Mouse (Mus musculus) frontal cortex, adult 2 months (tissue): ENCODE measurements around the gene Pkhd1. TPM values are rescaled to one million over a fixed set of nuclear protein-coding genes. Genes with fewer than 3 reads are reported as not detected.
"Not testable (repeated sequence)": the region's sequence is repeated elsewhere in the genome, so short reads cannot be mapped to it uniquely, and the experiment has no call there.

Experiments used
- DNase-seq, 2 experiments: peaks; one replicate each; pipeline ENCODE4 v3.0.0; 2022; ENCODE audit warnings: low spot score in 1 of 2; ENCODE audit errors: extremely low spot score in 1 of 2
- polyA plus RNA-seq: library from polyadenylated mRNA; depleted of rRNA; stranded (reverse); fragments of >200 nt; gene quantifications from 2 replicates; pipeline ENCODE4 v1.2.3, GENCODE M21; 2012

The Pkhd1 gene
- polyA plus RNA-seq, 1 experiment, result 0.02 TPM

DNA sequence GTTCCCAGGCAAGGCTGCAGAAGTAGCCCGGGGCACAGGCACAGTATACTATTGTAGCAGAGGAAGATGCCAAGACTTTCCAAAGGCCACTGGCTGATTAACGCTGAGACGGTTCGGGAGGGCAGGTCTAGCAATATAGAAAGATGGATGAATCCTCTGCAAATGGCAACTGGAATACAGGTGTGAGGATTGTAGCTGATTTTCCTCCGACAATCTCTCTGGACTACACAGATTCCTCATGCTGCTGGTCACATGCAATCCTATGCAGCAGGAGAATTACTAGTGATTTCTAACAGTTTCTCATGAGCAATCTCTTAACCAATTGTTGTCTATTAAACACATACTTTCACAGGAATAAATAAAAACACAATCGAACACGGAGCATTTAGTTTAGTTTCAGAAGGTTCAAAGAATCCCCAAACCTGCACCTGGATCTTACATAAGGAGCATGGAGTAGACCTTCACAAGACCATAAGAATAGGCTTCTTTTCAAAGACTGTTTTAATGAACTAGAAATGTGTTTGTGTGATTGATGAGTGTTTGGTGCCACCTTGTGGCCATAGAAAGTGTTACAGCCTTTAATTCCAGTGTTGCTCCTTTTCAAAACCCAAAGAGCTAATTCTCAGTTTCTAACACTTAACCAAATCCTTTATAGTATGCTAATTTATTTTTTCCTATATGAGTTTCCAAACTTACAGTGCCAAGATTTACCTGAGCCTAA is 104.3 kb downstream of the Pkhd1 start:
- DNase-seq, result peak; percentile 20 to 85

DNA sequence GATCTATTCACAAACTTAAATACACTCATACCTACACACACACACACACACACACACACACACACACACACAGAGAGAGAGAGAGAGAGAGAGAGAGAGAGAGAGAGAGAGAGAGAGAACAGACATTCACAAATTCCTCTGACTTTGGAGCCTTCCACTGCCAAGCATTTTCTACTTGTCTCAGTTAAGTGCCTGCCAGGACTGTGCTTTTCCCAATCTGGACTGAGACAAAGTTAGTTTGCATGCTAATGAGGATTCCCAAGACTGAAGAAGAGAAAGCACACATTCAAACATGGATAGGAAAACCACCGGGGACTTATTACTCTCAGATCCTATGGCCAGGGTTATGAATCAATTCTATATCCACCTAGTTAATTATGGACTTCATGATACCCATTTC is 118.9 kb downstream of the Pkhd1 start:
- DNase-seq, result peak in 1 of 2 experiments; percentile 9

DNA sequence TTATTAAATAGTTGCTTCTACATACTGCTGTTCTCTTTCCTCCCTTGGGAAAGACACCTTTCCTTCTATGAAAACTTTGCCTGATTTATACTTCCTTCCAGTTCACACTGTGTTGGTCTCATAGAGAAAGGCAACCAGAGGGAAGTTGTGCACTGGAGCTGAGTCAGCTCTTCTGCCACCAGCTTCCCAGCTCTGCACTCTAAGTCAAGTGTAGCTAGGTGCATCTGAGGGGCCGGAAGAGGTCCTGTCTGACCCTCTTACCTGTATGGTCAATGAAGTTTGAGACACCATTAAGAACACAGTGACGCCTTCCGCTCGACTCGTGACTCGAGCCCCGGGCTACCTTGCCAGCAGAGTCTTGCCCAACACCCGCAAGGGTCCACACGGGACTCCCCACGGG is 131.8 kb downstream of the Pkhd1 start:
- no peak for DNase-seq

DNA sequence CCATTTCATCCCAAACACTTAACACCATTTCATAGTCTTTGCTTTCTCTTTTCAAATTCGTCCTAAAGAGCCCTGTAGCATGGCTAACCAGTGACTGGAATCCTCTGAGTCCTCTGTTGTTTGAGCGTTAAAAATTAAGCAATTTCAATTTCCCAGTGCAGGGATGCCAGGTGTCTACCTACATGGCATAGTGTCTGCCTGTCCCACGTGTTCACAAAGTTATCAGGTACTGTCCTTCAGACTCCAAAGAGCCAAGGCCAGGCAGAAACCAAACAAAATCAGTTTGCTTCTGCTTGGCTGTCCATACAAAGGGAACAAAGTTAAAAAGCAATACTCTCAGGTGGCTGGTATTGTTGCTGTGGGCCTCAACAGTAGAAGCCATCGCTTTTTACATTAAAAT is 136.0 kb downstream of the Pkhd1 start:
- DNase-seq, result no peak

DNA sequence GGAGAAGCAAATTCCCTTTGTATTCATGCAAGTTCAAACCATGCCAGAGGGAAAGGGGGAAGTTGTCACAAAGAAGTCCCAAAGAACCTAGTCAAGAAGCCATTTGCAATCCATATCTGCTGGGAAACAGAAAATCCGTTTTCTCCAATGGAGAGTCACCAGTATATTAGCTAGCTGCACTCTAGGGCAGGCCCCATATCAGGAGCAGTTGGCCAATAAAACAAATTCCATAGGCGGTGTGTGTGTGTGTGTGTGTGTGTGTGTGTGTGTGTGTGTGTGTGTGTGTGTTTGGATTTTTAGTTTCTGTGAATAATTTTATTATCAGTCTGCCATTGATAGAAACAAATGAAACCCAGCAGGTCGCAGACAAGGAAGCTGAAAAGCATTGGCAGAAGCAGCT is 139.2 kb downstream of the Pkhd1 start:
- no peak for DNase-seq

DNA sequence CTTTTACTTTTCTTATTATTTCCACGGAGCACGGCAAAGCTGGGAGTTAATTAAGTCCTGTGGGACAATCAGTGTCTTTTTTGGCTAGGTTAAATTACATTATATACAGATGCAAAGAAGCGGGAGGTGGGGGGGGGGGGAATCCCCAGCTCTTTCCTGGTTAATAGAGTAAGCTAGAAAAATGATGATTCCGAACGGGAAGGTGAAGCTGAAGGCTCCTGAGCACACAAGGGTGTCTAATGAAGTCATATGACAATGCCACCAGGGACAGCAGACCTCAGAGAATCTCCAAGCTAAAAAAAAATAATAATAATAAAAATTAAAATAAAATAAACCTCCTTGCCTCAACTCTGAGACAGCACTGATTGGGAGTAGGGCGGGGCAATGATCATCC is 139.6 kb downstream of the Pkhd1 start:
- DNase-seq, result no peak

DNA sequence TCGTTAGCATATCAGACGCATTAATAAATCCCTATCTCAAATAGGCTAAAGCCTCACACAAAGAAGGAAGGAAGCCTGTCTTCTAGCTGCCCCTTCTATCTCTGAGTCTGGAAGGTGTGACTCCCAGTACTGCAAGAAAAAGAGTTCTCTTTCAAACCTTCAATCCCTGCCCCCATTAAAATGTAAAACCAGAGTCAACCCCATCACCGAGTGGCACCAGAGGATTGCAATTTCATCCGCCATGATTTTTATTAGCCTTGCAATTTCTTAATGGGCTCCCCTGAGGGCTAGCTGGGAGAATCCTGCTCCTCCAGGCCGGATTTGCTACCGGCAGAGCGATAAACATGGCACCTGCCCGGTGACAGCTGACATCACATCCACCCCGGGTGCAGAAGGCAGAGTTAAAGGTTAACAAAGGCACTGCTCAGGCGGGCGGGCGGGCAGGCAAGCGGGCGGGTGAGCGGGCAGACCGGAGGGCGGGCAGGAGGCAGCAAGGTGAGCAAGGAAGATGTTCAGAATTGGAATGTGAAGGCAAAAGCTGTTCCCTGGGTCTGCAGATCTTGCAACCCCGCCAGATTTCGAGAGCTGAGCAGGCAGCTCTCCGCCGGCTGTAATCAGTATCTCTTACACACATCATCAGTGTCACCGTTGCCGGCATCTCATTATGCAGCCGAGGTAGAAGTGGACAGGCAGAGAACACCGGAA is 140.2 kb downstream of the Pkhd1 start:
- DNase-seq, result no peak

DNA sequence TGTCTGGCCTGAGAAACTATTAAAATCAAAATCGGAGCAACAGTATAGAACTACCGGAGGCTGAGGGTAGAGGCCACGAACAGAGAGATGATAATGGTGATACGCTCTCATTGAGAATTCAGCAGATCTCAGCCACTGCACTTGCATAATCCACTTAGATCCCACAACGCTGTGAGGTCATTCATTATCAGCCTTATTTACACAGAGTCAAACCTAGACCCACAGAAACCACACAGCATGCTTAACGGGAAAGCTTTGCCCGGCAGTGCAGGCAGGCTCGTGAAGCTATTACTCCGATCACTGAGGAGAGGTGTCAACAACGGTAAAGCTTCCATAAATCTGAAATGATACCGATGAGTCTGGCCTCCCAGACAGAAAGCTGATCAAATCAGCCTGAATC is 147.1 kb downstream of the Pkhd1 start:
- no peak for DNase-seq

DNA sequence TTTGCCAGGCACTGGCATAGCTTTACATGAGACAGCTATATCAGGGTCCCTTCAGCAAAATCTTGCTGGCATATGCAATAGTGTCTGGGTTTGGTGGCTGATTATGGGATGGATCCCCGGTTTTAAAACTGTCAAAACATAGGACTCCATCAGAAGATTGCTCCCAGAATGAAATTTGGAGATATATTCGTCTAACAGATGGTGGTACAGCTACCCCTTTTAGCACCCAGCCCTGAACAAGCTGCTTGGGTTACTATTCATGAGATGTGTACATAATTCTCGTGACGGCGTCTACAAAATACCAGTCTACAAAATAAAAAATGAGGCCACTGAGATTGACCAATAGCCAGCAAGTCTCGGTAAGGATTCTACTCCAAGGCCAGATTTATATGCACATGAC is 147.5 kb downstream of the Pkhd1 start:
- no peak for DNase-seq

DNA sequence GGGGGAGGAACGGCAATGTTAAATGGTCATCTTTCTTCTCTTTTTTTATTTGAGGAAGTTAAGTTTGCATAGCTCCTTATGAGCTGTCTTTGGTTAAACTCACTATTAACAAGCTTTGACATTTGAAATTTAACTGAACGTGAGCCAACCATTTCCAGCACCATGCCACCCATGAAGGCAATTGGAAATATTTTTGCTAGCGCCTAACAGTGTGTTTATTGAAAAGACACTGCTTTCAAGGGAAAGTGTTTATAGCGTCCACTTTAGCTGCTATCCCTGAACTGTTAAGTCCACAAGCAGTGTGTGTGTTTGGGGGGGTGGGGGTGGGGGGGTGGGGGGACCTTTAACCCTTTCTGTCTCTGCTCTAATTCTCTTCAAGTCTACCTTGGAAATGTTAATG is 151.4 kb downstream of the Pkhd1 start:
- DNase-seq, result no peak

DNA sequence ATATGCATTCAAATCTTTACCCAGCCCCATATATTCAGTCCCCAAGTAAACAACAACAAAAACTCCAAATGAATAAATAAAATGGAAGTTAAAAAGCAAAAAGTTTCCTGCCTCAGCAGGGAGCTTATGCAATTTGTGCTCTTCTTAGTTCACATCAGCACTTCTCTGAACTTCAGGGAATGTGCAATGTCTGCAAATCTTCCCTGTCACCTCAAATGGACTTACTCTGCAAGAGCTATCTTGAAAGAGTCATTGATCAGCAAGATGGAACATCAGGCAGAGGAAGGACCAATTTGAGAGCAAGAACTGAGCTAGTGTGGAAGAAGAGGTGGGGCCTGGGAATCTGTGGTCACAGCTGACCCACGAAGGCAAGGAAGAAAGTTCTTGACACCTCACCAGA is 163.2 kb downstream of the Pkhd1 start:
- DNase-seq, result no peak

DNA sequence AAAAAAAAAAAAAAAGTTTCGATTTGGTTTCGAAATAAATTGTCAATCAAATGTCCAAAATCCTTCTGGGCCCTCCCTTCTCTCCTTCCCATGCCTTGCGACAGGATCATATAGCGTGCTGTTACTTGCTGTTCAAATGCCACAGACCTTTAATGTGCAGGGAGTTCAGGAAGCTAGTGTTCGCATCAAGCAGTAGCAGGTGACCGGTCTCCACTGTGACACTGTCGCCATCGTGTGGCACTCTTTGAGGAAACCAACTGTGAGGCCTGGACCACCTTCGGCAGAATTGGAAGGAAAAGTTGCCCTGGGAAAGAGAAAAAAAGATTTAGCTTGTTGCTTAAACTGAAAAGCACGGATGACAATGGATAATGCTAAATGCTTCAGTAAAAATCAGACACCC is 167.8 kb downstream of the Pkhd1 start:
- peak; percentile 14 to 73 for DNase-seq

DNA sequence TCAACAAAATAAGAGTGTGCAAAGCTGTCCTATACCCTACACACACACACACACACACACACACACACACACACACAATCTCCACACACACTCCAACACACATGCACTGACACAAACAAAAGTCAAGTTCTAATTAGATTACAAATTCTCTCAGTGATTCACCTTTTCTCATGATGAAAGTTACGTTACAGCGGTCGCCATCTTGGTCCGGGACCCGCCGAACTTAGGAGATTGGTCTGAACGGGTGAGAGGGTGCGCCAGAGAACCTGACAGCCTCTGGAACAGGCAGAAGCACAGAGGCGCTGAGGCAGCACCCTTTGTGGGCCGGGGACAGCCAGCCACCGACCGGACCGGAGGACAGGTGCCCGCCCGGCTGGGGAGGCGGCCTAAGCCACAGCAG is 185.8 kb downstream of the Pkhd1 start:
- DNase-seq, result not testable (repeated sequence)

DNA sequence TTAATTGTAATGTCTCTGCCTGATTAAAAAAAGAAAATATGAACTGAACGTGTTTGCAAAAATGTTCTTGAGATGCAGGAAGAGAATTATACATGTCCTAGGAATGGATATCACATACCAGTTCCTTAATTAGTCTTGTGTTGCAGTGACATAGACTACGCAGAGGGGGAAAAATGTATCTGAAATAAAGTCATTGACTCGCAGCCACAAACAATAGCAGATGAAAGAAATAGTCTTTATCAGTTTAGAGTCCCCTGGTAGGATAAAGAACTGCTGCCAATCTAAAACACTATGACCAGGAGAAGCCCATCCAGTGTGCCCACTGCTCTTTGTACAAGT is 188.8 kb downstream of the Pkhd1 start:
- DNase-seq, result no peak

DNA sequence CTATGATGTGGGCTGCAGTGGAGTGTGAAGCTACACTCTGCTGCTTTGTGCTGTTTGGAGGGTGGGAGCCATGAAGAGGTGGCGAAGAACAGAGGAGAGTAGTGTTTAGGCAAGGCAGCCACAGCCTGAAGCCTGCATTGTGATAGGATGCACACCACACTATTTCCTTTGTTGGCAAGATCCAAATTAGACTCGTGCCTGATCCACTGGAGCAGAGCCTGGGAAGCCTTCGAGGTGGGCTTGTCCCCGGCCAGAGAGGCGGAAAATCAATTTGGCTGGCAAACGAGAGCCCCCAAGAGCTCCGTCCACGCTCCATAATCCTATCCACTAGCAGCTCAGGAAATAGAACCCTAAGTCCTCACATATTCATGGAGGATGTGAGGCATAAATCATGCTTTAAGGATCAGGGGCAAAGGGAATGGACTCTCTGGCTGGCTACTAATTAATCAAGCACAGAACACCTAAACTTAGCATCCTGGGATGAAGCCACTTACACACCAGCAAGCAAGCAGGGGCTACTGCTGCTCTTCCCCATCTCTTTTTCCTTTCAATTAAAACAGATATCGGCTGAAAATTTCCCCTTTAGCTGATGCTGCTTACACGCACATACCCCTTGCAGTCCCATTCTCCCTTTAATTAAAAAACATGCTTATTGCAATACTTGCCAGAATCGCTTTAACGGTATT is 189.4 kb downstream of the Pkhd1 start:
- DNase-seq, result no peak

DNA sequence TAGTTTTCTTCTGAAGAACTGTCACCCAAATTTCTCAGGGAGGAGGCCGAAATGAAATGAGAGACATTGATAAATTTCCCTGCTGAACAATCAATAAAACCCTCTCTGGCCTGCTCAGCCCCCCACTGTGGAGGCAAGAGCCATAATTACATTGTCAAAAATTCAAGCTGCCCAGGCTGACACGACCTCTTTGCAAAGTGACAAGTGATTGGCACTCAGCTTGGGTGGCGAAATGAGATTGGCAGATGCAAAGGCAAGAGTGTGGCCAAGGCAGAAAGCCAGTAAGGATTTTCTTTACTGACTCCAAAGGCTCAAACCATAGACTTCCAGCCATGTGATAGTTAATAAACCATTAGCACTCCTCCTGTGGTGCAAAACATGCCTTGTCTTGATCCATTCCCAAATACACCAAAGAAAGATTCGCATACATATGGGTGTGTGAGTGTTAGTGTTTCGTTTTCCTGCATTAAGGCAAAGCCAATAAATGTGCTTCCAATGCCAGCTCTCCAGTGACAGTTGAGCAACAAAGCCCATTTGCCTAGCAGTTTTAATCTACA is 208.4 kb downstream of the Pkhd1 start:
- DNase-seq, result no peak

DNA sequence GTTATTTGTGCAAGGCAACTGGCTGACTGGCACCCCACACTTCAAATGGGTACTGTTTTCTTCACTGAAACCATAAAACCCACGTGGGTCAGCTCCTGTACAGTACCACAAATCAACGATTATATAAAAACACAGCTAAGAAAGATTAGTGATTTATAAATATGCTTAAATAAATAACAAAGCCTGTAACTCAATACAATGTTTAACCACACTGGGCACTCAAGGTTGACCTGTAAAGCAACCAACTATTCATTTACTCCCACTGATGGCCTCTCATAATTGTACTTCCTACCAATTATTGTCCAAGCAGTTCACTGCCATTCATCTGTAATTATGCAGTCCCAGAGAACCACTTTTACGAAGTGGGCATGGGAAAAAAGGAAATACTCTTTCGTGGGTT is 219.5 kb downstream of the Pkhd1 start:
- DNase-seq, result no peak

DNA sequence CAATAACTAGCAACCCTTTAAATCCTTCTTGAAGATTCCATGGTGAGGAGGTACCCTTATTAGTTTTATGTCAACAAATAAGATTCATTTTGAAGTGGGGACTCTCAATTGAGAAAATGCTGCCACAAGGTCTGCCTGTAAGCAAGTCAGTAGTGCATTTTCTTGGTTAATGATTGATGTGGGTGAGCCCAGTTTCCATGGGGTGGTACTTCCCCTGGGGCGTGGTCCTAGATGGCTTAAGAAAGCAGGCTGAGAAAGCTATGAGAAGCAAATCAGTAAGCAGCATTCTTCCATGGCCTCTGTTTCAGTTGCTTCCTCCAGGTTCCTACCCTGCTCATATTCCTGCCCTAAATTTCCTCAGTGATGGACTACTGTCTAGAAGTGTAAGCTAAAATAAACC is 253.4 kb downstream of the Pkhd1 start:
- DNase-seq, result no peak

DNA sequence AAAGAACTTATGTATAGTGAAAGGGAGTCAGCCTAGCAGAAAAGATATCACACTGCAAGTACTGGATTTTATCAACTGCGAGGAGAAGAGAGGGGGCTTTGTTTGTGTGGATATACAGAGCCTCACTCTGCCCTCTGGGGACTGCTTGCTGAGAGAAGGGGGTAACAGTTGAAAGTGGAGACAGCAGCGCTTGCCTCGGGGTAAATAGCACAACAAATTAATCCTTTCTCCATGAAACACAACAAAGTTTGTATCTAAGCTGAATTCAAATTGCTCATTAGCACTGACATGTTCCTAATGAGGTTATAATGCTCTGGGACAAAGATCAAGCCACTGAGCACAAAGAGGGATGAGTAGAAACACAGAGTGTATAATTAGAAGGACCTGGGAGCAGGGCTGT is 273.2 kb downstream of the Pkhd1 start:
- no peak for DNase-seq

DNA sequence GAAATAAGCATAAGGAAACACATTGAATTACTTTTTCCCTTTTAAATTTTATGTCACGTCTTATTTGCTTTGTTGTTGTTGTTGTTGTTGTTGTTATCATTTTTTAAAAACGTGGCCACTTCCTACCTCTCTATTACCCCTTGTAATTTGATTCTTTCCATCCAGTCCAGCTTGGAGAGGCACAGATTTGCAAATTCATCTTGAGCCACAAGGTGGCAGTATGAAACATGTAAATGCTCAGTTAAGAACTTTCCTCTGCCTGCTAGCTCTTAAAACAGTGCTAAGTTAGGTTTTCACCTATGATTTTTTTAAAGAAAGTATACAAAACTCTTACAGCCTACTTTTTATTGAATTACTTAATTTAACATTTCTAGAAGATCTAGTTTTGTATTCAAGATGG is 306.4 kb downstream of the Pkhd1 start:
- DNase-seq, result peak; percentile 56 to 89

DNA sequence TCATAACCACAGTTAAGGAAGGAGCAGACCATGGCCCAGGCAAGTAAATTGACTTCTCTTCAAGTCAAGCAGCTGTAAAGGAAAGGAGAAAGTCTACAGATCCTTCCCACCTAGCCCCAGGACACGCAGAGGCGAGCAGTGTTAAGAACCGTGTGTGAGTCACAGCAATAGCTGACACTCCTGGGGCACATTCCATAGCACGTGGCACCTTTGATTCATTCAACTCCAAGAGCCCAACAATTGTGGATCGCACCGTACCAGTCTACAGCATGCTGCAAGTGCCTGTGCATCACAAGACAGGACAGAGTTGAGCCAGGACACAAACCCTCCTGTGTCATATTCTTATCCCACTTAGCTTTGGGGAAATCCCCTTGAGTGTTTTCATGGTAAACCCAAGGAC is 306.9 kb downstream of the Pkhd1 start:
- DNase-seq, result no peak

DNA sequence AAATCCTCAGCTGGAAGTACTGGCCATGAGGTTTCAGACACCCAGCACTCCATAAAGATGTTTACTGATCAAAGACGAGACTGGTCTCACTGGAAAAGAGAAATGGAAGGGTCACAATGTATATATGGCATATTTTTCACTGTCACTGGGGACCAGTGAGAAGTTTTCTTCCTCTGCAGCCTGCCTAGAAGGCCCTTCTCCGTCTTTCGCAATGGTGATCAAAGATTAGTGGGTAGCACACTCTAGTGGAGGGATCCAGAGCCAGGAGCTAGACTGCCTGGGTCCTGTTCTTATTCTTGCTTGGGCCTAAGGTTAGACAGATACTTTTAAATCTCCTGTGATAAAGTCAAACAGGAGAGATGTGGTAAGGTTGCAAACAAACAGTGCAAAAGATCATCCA is 311.7 kb downstream of the Pkhd1 start:
- no peak for DNase-seq
